Mouse (Mus musculus) spleen, postnatal 10 days (tissue): Measurements from ENCODE around the gene Cacna1d.
A peak's percentile ranks its signal among the peaks of the same experiment; 100 is the strongest.

ENCODE experiments used
- DNase-seq, 2 experiments: peaks; one replicate each; pipeline ENCODE4 v3.0.0; 2021 to 2022; ENCODE audit warnings: low spot score in 2 of 2

Cacna1d gene

DNA sequence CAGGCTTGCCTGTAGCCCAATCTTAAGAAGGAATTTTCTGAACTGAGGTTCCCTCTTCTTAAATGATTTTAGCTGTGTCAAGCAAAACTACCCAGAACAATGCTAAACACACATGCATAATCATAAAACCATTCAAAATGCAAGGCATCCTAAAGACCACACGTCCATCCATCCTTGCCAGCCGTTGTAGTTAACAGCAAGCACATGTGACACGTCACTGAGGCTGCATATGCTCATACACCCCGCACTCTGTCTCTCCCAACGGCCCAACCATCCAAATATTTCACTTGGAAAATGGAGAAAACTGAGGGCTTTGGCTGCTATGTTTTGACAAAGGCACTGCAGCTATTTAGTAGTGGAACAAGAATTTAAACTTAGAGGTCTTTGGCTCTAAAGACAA lies 220.9 kb downstream of the Cacna1d start:
- DNase-seq: no peak

DNA sequence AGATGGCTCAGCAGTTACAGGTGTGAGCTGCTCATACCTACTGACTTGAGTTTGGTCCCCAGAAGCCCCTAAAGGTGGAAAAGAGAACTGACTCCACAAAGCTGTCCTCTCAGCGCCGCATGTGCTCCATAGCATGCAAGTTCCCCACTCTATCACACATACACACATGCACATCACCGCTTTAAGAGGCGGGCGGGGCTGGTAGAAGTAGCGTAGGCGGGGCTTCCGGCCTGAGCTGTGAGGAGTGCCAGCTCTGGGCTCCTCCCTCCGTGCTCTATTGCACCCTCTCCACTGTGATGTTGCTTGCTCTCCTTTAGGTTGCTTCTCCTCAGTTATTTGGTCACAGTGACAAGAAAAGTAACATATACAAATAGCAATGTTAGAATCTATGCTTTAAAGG lies 225.5 kb downstream of the Cacna1d start:
- peak in 1 of 2 experiments; percentile 70 for DNase-seq

GRCm38 (mm10) chr14:30261561-30262251 lies 229.5 kb downstream of the Cacna1d start:
- DNase-seq: no peak

DNA sequence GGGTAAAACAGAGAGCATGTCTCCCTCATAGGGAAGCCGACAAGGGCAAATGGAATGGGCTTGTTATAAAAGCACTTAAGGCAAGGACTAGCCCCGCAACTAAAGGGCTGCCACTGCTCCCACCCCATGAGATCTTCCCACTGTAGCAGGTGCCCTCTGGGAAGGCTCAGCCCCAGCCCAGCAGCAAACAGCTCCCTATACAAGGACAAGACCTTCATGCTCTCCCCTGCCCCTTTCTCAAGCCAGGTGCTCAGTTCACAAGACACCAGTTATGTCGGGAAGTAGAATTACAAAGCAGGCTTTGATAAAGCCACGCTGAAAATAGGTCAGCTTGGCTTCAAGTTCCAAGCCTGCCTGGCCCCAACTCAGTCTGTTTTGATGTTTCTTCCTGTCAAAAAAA lies 233.6 kb downstream of the Cacna1d start:
- DNase-seq: no peak

- DNase-seq: no peak
These were observed 234.8 kb downstream of the Cacna1d start for GRCm38 (mm10) chr14:30256486-30256885.

- DNase-seq: no peak
These were observed 235.4 kb downstream of the Cacna1d start for GRCm38 (mm10) chr14:30255701-30256400.

GRCm38 (mm10) chr14:30254776-30255175 lies 236.5 kb downstream of the Cacna1d start:
- DNase-seq: no peak

DNA sequence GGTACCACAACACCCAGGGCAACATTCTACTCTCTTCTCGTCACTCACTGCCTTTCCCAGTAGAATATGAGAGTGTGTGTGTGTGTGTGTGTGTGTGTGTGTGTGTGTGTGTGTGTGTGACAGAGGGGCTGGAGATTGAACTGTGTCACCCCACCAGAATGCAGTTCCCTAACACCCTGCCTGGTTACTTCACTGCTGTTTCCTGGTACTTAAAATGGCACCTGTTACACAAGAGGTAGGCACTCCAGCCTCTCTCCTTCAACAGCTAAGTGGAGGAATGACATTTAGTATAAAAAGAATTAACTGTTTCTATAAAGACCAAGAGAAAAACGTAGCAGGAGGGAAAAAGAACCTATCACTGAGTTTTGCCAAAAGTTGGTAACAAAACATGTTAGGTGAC lies 238.4 kb downstream of the Cacna1d start:
- no peak for DNase-seq

DNA sequence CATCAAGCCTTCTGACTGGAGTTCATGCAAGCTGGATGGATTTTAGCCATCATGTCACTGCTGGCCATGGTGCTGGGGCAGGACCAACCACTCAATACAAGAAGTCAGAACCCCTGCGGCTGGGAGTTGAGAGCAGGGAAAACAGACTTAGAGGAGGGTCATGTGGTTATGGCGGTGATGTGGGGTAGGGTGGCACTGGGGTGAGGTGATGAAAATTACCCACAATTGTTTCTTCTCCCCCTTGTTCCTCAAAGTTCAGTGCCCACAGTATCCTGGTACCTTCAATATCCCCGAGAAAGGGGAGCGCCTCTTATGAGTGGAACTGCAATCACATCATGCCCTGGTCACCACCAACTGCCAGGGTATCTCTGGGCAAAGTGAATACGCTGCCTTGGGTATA lies 239.9 kb downstream of the Cacna1d start:
- no peak for DNase-seq

- DNase-seq: peak in 1 of 2 experiments; percentile 54
These were observed 241.7 kb downstream of the Cacna1d start for GRCm38 (mm10) chr14:30249591-30249990.

- DNase-seq: no peak
These were observed 242.4 kb downstream of the Cacna1d start for GRCm38 (mm10) chr14:30248811-30249210.

- no peak for DNase-seq
These were observed 243.1 kb downstream of the Cacna1d start for GRCm38 (mm10) chr14:30248121-30248520.

DNA sequence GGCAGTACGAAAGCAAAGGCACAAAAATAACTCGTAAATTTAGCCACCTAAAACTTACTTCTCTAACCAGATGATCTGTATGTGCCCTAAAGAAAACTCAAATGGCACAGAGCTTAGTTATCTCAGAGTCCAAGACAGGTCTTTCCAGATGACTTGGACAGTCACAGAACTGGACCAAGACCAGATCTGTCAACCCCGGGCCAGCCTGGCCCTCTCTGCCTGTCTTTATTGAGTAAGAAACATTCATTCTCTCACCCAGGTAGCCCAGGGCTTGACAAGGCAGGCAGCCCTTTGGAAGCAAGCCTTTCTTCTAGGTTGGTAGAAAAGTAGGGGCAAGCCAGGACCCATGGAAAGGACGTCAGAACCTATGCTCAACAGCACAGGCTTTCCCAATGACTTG lies 243.6 kb downstream of the Cacna1d start:
- DNase-seq: no peak

DNA sequence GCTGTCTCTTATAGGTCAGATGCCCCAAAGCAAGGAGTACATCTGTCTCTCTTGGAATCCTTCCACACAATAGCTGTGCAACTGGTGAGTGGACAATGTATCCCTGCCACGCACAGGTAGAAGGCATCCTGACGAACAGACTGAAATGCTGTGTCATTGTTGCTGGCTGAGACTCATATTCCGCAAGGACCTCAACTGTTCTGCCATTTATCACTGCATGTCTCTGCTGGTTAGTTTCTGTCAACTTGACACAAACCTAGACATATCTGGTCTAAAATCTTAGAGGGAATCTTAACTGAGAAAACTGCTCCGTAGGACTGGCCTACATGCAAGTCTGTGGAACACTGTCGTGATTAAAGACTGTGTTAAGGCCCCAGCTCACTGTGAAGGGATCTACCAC lies 246.5 kb downstream of the Cacna1d start:
- no peak for DNase-seq

DNA sequence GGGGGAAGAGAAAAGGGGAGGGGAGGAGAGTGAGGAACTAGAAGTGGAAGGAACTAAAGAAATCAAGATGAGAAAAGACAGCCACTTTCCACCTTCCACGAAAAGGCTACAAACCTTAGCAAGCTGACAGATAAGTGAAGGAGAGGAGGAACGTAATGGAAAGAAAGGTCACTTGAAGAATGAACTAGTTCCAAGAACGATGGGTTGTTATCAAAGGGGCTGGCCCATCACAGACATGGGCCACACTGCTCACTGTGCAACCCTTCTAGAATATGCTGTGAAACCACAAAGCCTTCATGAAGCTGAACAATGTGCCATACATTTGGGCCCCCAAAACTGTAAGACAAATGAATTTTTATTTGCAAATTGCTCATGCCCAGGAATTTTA lies 248.4 kb downstream of the Cacna1d start:
- DNase-seq: no peak

- DNase-seq: peak in 1 of 2 experiments; percentile 67
These were observed 249.0 kb downstream of the Cacna1d start for GRCm38 (mm10) chr14:30242166-30242817.

DNA sequence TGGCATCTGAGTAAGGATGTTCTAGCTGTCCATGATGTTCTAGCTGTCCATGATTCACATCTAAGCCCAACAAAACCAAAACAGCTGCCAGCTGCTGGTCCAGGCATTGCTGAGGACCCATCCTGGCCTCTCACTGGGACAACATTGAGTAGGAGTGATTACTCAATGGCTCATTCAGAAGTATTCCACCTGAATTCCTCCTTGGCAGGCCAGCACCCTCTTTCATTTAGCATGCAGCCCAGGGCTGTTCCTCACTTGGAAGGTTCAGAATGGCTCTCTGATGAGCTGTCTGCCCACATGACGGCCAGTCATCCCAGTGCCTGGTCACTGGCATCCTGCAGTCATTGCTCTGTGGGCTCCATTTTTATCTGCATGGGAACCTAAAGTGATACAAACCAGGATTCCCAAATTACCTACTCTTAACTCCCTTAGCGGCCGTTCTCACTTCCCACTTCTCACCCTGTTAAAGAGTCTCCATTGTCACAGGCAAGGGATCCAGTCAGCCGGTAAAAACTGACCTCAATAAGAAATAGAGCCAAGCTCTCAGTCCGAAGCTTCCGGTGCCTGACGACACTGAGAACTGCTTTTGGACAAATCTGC lies 250.2 kb downstream of the Cacna1d start:
- DNase-seq: no peak

- no peak for DNase-seq
These were observed 252.4 kb downstream of the Cacna1d start for GRCm38 (mm10) chr14:30238807-30239206.

GRCm38 (mm10) chr14:30225161-30225560 lies 266.1 kb downstream of the Cacna1d start:
- DNase-seq: no peak

DNA sequence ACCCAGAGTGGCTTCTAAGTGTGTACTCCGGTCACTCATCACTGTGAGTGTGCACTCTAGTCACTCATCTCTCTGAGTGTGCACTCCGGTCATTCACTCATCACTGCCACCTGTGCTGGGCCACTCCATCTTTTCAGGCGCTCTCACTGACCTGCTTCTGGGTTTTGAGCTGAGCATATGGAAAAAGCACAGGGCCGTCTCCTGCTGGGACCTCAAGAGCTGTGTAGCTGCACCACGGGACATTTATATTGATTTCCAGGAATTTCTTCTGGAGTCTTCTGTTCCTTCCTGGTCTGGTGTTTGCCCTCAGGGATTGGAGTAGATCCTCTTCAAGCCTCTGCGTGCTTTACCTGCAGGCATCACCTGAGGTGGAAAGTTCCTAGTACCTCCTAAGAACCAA lies 269.2 kb downstream of the Cacna1d start:
- DNase-seq: no peak

- no peak for DNase-seq
These were observed 271.4 kb downstream of the Cacna1d start for GRCm38 (mm10) chr14:30219851-30220250.

- no peak for DNase-seq
These were observed 273.1 kb downstream of the Cacna1d start for GRCm38 (mm10) chr14:30218114-30218513.

GRCm38 (mm10) chr14:30217124-30217523 lies 274.1 kb downstream of the Cacna1d start:
- DNase-seq: no peak
